Mouse (Mus musculus) ES-Bruce4 (cell line): Measurements from ENCODE around the gene Ltb.

ENCODE experiments used
- CTCF ChIP-seq: IDR thresholded peaks from one replicate; pipeline ENCODE4 v1.8.1; 2011; ENCODE audit warnings: low read depth, low read length
- EP300 ChIP-seq: IDR thresholded peaks from 2 replicates; pipeline ENCODE4 v1.6.1; 2011; ENCODE audit warnings: low read depth, low read length; ENCODE audit not compliant: insufficient read depth
- POLR2A ChIP-seq: IDR thresholded peaks from one replicate; pipeline ENCODE4 v1.8.1; 2011; ENCODE audit warnings: low read length; ENCODE audit not compliant: insufficient read depth

DNA sequence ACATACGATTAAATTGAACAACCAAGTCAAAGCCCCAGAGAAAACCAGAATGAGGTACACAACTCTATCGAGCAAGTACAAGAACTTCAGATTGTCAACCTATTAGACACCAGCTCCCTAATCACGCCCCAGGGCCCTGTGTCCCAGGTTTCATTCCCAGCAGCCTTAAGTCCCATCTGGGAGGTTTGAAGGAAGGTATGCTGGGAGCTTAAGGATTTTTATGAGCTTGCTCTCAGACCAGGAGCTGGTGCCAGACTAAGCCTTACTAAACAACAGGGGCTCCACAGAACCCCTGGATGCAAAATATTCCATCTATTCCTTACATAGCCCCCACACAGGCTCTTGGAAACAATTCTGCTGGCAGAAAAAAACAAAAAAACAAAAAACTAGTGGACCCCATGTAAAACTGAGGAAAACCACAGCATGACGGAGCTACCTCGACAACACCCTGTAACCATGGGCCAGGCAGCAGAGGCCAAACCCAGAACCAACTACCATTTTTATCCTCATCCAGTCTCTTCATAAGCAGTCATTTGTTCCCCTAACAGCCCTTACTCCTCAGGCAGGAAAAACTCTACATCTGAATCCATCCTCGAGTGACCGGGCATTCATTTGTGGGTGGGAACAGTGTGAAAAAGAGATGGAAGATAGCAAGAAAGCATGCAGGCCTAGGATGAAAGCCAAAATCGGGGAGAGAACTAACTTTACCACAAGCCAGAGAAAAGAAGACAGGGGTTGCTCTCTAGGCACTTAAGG, 30.7 kb upstream of the Ltb start:
- TF ChIP-seq CTCF (no peak), POLR2A (no peak), EP300 (no peak)
